Comparison of ENCODE assay signal across 36 mouse cellular contexts in genomic region chr12:33337289-33337688, GRCm38 (mm10). TPM values are rescaled to one million over a fixed set of nuclear protein-coding genes. Genes with fewer than 3 reads are reported as not detected.
DNase-seq lines count a peak whose midpoint lies in the region; ATAC-seq and TF ChIP-seq lines count a peak whose summit lies in the region.
"Had no signal": no experiment of that assay in that cellular context is flagged by ENCODE, and none has a peak within 500 bp of the region (broad histone marks: within the 10 kb centered on the region; RNA-seq: fewer than 3 reads in every experiment).

No protein-coding gene starts in this region.

- DNase-seq in forebrain, embryonic 14.5 days (ENCODE audit: low spot score), result peak; percentile 30
- DNase-seq in forebrain, embryonic 11.5 days (ENCODE audit: low spot score), result no peak
- no peak for DNase-seq in midbrain, embryonic 10.5 days (ENCODE audit: low spot score)
- peak; percentile 34 for DNase-seq in MN1 (ENCODE audit: low spot score)
- peak; percentile 15 for DNase-seq in forebrain, postnatal 0 days
- no peak for DNase-seq in B cell, adult 2 months
- DNase-seq in spleen, adult 18-20 months, result no peak
- DNase-seq: adrenal gland, postnatal 14 days; cerebellum, adult 18-20 months; gastrocnemius, postnatal 36 days; heart, adult 18-20 months; heart, postnatal 36 days; kidney, adult 8-10 months; layer of hippocampus, adult 9-11 months; liver; right cerebral cortex, postnatal 14 days; thymus, postnatal 14 days had no signal

- no peak for TF ChIP-seq CTCF in forebrain, postnatal 0 days (IDR thresholded peaks at IDR 0.05; ENCODE audit: low read depth)

- H3K9ac ChIP-seq in forebrain, embryonic 14.5 days (ENCODE audit: low read length), result no peak overlapping the region
- no peak overlapping the region for H3K9ac ChIP-seq in forebrain, embryonic 11.5 days (ENCODE audit: low read length)
- no peak overlapping the region for H3K9ac ChIP-seq in midbrain, embryonic 15.5 days
- no peak overlapping the region for H3K9ac ChIP-seq in forebrain, postnatal 0 days
- H3K9ac ChIP-seq: hindbrain, embryonic 12.5 days; liver, embryonic 15.5 days; lung, embryonic 15.5 days; midbrain, embryonic 12.5 days; neural tube, embryonic 13.5 days; stomach, embryonic 15.5 days had no signal

- no peak for ATAC-seq in forebrain, embryonic 14.5 days
- ATAC-seq in forebrain, embryonic 11.5 days (replicated peaks; ENCODE audit: low FRiP score), result no peak
- no peak for ATAC-seq in midbrain, embryonic 15.5 days (replicated peaks)
- ATAC-seq in forebrain, postnatal 0 days, result no peak
- ATAC-seq: CD4-positive, CD25-positive, alpha-beta regulatory T cell, adult 4 months; intestine, embryonic 16.5 days had no signal

- no peaks in the 10 kb centered on the region for H3K36me3 ChIP-seq in forebrain, embryonic 14.5 days (ENCODE audit: control insufficient read depth, insufficient read depth, low read length)
- H3K36me3 ChIP-seq in forebrain, embryonic 11.5 days (ENCODE audit: control insufficient read depth, insufficient read depth, low read length), result no peaks in the 10 kb centered on the region
- no peaks in the 10 kb centered on the region for H3K36me3 ChIP-seq in midbrain, embryonic 15.5 days (replicated peaks)
- H3K36me3 ChIP-seq in midbrain, embryonic 10.5 days, result no peaks in the 10 kb centered on the region
- H3K36me3 ChIP-seq in forebrain, postnatal 0 days (ENCODE audit: insufficient read depth), result no peaks in the 10 kb centered on the region
- H3K36me3 ChIP-seq: hindbrain, embryonic 12.5 days; lung, embryonic 15.5 days; midbrain, embryonic 12.5 days; neural tube, embryonic 13.5 days; stomach, embryonic 15.5 days had no signal

- H3K27ac ChIP-seq in forebrain, embryonic 14.5 days (ENCODE audit: low read depth, low read length), result peak overlapping the region; percentile 80
- H3K27ac ChIP-seq in forebrain, embryonic 11.5 days (ENCODE audit: low read depth, low read length), result no peak overlapping the region
- 0 out of 2 replicates have a peak overlapping the region, but pooled peaks have one; percentile 13 for H3K27ac ChIP-seq in midbrain, embryonic 15.5 days
- no peak overlapping the region for H3K27ac ChIP-seq in midbrain, embryonic 10.5 days (replicated peaks)
- no peak overlapping the region for H3K27ac ChIP-seq in forebrain, postnatal 0 days (ENCODE audit: low read depth, low read length)
- H3K27ac ChIP-seq: gastrocnemius, adult 2 months; hindbrain, embryonic 12.5 days; kidney, postnatal 0 days; liver, embryonic 15.5 days; lung, embryonic 15.5 days; midbrain, embryonic 12.5 days; neural tube, embryonic 13.5 days; stomach, embryonic 15.5 days had no signal

- H3K27me3 ChIP-seq in forebrain, embryonic 14.5 days (replicated peaks; ENCODE audit: control insufficient read depth, insufficient read depth, low read length), result no peaks in the 10 kb centered on the region
- H3K27me3 ChIP-seq in forebrain, embryonic 11.5 days (ENCODE audit: control insufficient read depth, insufficient read depth, low read length), result no peaks in the 10 kb centered on the region
- H3K27me3 ChIP-seq in midbrain, embryonic 15.5 days (replicated peaks), result no peaks in the 10 kb centered on the region
- H3K27me3 ChIP-seq in midbrain, embryonic 10.5 days (ENCODE audit: low read depth, poor library complexity, severe bottlenecking), result no peaks in the 10 kb centered on the region
- no peaks in the 10 kb centered on the region for H3K27me3 ChIP-seq in forebrain, postnatal 0 days (ENCODE audit: insufficient read depth, low read length)
- H3K27me3 ChIP-seq: hindbrain, embryonic 12.5 days; liver, embryonic 15.5 days; lung, embryonic 15.5 days; stomach, embryonic 15.5 days had no signal

- H3K4me1 ChIP-seq in forebrain, embryonic 14.5 days (ENCODE audit: control insufficient read depth, insufficient read depth, low read length), result peaks cover 29% of the 10 kb centered on the region
- H3K4me1 ChIP-seq in forebrain, embryonic 11.5 days (replicated peaks; ENCODE audit: control insufficient read depth, insufficient read depth, low read length), result 0 out of 2 replicates have a peak, but pooled peaks cover 2% of the 10 kb centered on the region
- peaks cover 47% of the 10 kb centered on the region for H3K4me1 ChIP-seq in midbrain, embryonic 15.5 days
- H3K4me1 ChIP-seq in midbrain, embryonic 10.5 days, result peaks cover 9% of the 10 kb centered on the region
- H3K4me1 ChIP-seq in forebrain, postnatal 0 days (ENCODE audit: insufficient read depth), result peaks cover 16% of the 10 kb centered on the region
- H3K4me1 ChIP-seq: stomach, embryonic 15.5 days had no signal

- no peaks in the 10 kb centered on the region for H3K9me3 ChIP-seq in forebrain, embryonic 14.5 days (replicated peaks; ENCODE audit: control insufficient read depth, low read length)
- no peaks in the 10 kb centered on the region for H3K9me3 ChIP-seq in forebrain, embryonic 11.5 days (ENCODE audit: control insufficient read depth, low read length)
- H3K9me3 ChIP-seq in midbrain, embryonic 15.5 days, result no peaks in the 10 kb centered on the region
- H3K9me3 ChIP-seq in midbrain, embryonic 10.5 days (replicated peaks), result no peaks in the 10 kb centered on the region
- H3K9me3 ChIP-seq in forebrain, postnatal 0 days (ENCODE audit: low read length), result no peaks in the 10 kb centered on the region
- H3K9me3 ChIP-seq: hindbrain, embryonic 12.5 days; liver, embryonic 15.5 days; lung, embryonic 15.5 days; midbrain, embryonic 12.5 days; neural tube, embryonic 13.5 days; stomach, embryonic 15.5 days had no signal

- 55% methylated on average over 4 of the region's 4 CpGs for WGBS in forebrain, embryonic 14.5 days
- WGBS in forebrain, embryonic 11.5 days, result 83% methylated on average over 4 of the region's 4 CpGs
- 45% methylated on average over 4 of the region's 4 CpGs for WGBS in midbrain, embryonic 15.5 days
- WGBS in midbrain, embryonic 10.5 days, result 65% methylated on average over 4 of the region's 4 CpGs
- 22% methylated on average over 4 of the region's 4 CpGs for WGBS in forebrain, postnatal 0 days

- H3K4me3 ChIP-seq in forebrain, embryonic 14.5 days (ENCODE audit: low read depth, low read length), result no peak overlapping the region
- no peak overlapping the region for H3K4me3 ChIP-seq in forebrain, embryonic 11.5 days (ENCODE audit: low read depth, low read length)
- no peak overlapping the region for H3K4me3 ChIP-seq in midbrain, embryonic 15.5 days
- no peak overlapping the region for H3K4me3 ChIP-seq in midbrain, embryonic 10.5 days
- no peak overlapping the region for H3K4me3 ChIP-seq in forebrain, postnatal 0 days (ENCODE audit: low read depth, low read length)
- H3K4me3 ChIP-seq: erythroblast, embryonic 14.5 days; gastrocnemius, adult 2 months; hindbrain, embryonic 12.5 days; liver, embryonic 15.5 days; lung, embryonic 15.5 days; midbrain, embryonic 12.5 days; myocyte; neural tube, embryonic 13.5 days; stomach, embryonic 15.5 days had no signal

- no peak overlapping the region for H3K4me2 ChIP-seq in forebrain, embryonic 14.5 days (ENCODE audit: low read length)
- no peak overlapping the region for H3K4me2 ChIP-seq in forebrain, embryonic 11.5 days (ENCODE audit: low read depth, low read length, severe bottlenecking)
- no peak overlapping the region for H3K4me2 ChIP-seq in midbrain, embryonic 15.5 days
- no peak overlapping the region for H3K4me2 ChIP-seq in forebrain, postnatal 0 days (ENCODE audit: low read depth)
- H3K4me2 ChIP-seq: heart, embryonic 11.5 days; hindbrain, embryonic 12.5 days; liver, embryonic 15.5 days; lung, embryonic 15.5 days; midbrain, embryonic 12.5 days; neural tube, embryonic 13.5 days; stomach, embryonic 15.5 days had no signal

RNA-seq across cellular contexts. Expression of gene Efcab10, which starts 57.4 kb away (rescaled TPM):
- 4.2 and 4.3 TPM in 2 replicates for polyA plus RNA-seq in forebrain, embryonic 14.5 days (2014; fragmentation: Nextera tagmentation; extraction: Ambion mirVana)
- 0.49 TPM in 1 of 2 replicates, not detected in the other for polyA plus RNA-seq in forebrain, embryonic 11.5 days (2014; fragmentation: Nextera tagmentation; extraction: Ambion mirVana)
- polyA plus RNA-seq in midbrain, embryonic 15.5 days (2015; fragmentation: Nextera tagmentation; extraction: Ambion mirVana), result 4.3 and 4.4 TPM in 2 replicates
- polyA plus RNA-seq in midbrain, embryonic 10.5 days (2016; fragmentation: Nextera tagmentation; extraction: Ambion mirVana), result 0.91 and 0.98 TPM in 2 replicates
- total RNA-seq in forebrain, postnatal 0 days (2014; rRNA removed), result 2.8 and 3.3 TPM in 2 replicates
- 5.8 and 7.1 TPM in 2 replicates for polyA plus RNA-seq in forebrain, postnatal 0 days (2015; fragmentation: Nextera tagmentation; extraction: Ambion mirVana)
- total RNA-seq: adrenal gland, postnatal 14 days; common myeloid progenitor, adult 5-6 weeks; gastrocnemius, adult 2 months; gastrocnemius, postnatal 36 days; heart, adult 18-20 months; heart, postnatal 36 days; megakaryocyte, adult 5-6 weeks had no signal
- polyA plus RNA-seq: CD4-positive, CD25-positive, alpha-beta regulatory T cell, adult 4 months; erythroblast, embryonic 14.5 days; heart, embryonic 11.5 days; heart, embryonic 16.5 days; intestine, embryonic 16.5 days; liver, embryonic 15.5 days; myocyte; small intestine, adult 2 months; urinary bladder, adult 2 months had no signal

Comparison
In these comparisons a context has a peak if more than half of its experiments do, and no peak if none do; other contexts are left out.
1. DNase-seq: peak in forebrain, embryonic 14.5 days (single experiment), MN1 (single experiment) and forebrain, postnatal 0 days (single experiment); none in forebrain, embryonic 11.5 days (single experiment), midbrain, embryonic 10.5 days (single experiment), B cell, adult 2 months (0 of 2) and spleen, adult 18-20 months (0 of 2).
2. H3K27ac ChIP-seq: peak in forebrain, embryonic 14.5 days (single experiment) and midbrain, embryonic 15.5 days (single experiment); none in forebrain, embryonic 11.5 days (single experiment), midbrain, embryonic 10.5 days (single experiment) and forebrain, postnatal 0 days (single experiment).